Mouse (Mus musculus) liver, embryonic 11.5 days (tissue): ENCODE results near the gene Dgkd. TPM values are rescaled to one million over a fixed set of nuclear protein-coding genes. Genes with fewer than 3 reads are reported as not detected.

Source experiments
- ATAC-seq: fragments of 200-750 bp; cut with Nextera tagmentation; replicated peaks from 2 replicates; pipeline ENCODE4 v1.8.0; 2017; ENCODE audit warnings: moderate number of reproducible peaks, mild to moderate bottlenecking, moderate TSS enrichment, moderate library complexity; ENCODE audit not compliant: low FRiP score
- DNase-seq: peaks from one replicate; pipeline ENCODE4 v3.0.0-alpha.2; 2017; ENCODE audit warnings: low spot score
- H3K27ac ChIP-seq: fragments of 300-500 bp; sonication (generic); 2 replicates; pipeline ENCODE4 v1.5.1; 2014; ENCODE audit warnings: mild to moderate bottlenecking, low read depth, low read length, control low read depth
- H3K27me3 ChIP-seq: fragments of 300-500 bp; sonication (generic); replicated peaks from 2 replicates; pipeline ENCODE4 v1.6.1; 2014; ENCODE audit warnings: low read length, mixed read lengths; ENCODE audit not compliant: control insufficient read depth, insufficient read depth
- H3K36me3 ChIP-seq: fragments of 300-500 bp; sonication (generic); 2 replicates; pipeline ENCODE4 v1.6.1; 2014; ENCODE audit warnings: mild to moderate bottlenecking, low read length, moderate library complexity, mixed read lengths; ENCODE audit not compliant: control insufficient read depth, insufficient read depth
- H3K4me1 ChIP-seq: fragments of 300-500 bp; sonication (generic); replicated peaks from 2 replicates; pipeline ENCODE4 v1.6.1; 2014; ENCODE audit warnings: low read length, mixed read lengths; ENCODE audit not compliant: control insufficient read depth, insufficient read depth
- H3K4me2 ChIP-seq: fragments of 300-500 bp; sonication (generic); 2 replicates; pipeline ENCODE4 v1.6.1; 2014; ENCODE audit warnings: mild to moderate bottlenecking, control low read depth, moderate library complexity
- H3K4me3 ChIP-seq: fragments of 300-500 bp; sonication (generic); 2 replicates; pipeline ENCODE4 v1.5.1; 2014; ENCODE audit warnings: low read depth, low read length, control low read depth
- H3K9ac ChIP-seq: fragments of 300-500 bp; sonication (generic); 2 replicates; pipeline ENCODE4 v1.6.1; 2014; ENCODE audit warnings: low read depth, low read length, control low read depth
- H3K9me3 ChIP-seq: fragments of 300-500 bp; sonication (generic); 2 replicates; pipeline ENCODE4 v1.6.1; 2016; ENCODE audit warnings: low read length, inconsistent platforms, mixed read lengths; ENCODE audit not compliant: control insufficient read depth
- WGBS: fragments of 180-500 bp; shearing (Covaris S2); extraction: QIAGEN DNeasy Blood & Tissue Kit; methylation state at CpG from one replicate; pipeline ENCODE4 v1.1.7; 2014; 5-methylcytosine and 5-hydroxymethylcytosine counted together
- polyA plus RNA-seq: library from polyadenylated mRNA; unstranded; fragments of >200 nt; fragmentation: Nextera tagmentation; extraction: Ambion mirVana; gene quantifications from 2 replicates; pipeline ENCODE4 v1.2.1, GENCODE M21; 2014

Dgkd gene
- polyA plus RNA-seq, 1 experiment from 2014 or later, result 33.5 TPM

DNA sequence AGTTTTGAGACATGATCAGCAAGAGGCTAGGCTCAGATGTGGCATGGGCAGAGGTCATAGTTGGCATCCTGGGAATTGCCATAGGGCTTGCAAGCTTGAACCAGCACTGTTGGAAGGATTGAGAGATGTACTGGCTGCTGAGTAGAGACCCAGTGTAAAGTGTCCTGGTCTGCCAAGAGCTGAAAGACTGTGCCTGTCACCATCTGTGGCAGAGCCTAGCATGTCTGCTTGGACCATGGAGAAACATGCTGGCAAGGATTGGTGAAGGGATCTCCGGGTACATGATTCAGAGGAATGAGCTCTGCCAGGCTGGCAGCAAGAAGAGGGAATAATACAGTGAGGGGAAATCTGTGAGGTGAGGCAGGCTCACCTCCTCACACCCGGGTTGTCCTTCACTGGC is 65.0 kb downstream of the Dgkd start:
- no peak for DNase-seq
- H3K9me3 ChIP-seq, result no peaks in the 10 kb centered on the region
- H3K4me1 ChIP-seq, result no peaks in the 10 kb centered on the region
- 95% methylated on average over 2 of the region's 2 CpGs for WGBS
- no peak overlapping the region for H3K9ac ChIP-seq
- H3K27ac ChIP-seq, result no peak overlapping the region
- H3K4me3 ChIP-seq, result no peak overlapping the region
- no peaks in the 10 kb centered on the region for H3K27me3 ChIP-seq
- peaks cover 12% of the 10 kb centered on the region; the same call in 1 of the 2 replicates for H3K36me3 ChIP-seq
- ATAC-seq, result no peak
- no peak overlapping the region for H3K4me2 ChIP-seq

DNA sequence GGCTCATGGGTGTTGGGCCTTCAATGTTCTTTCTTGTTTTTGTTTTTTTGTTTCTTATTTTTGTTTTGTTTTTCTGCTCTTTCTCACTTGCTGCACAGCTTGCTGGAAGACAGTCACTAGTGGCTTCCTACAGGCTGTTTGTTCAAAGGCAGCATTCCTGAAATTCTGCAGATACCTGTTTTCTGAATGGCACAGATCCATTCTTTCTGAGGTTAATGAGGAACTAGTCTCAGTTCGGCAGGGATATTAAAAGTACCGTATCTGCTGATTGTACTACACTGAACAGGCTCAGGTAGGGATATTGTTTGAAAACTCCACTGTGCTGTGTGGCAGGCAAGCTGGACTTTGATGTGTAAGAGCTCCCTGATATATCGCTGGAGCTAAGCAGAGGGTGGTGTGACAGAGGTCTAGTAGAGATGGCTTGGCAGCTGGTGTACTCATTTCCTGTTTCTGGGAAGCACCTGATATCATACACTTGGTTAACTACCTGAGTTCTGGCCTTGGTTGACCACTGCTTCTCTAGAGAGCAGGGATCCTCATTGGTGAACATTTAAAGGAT is 67.0 kb downstream of the Dgkd start:
- H3K27ac ChIP-seq, result no peak overlapping the region
- H3K9me3 ChIP-seq, result no peaks in the 10 kb centered on the region
- WGBS, result 77% methylated on average over 3 of the region's 3 CpGs
- H3K4me3 ChIP-seq, result no peak overlapping the region
- no peak overlapping the region for H3K9ac ChIP-seq
- DNase-seq (no peak), ATAC-seq (no peak)
- no peaks in the 10 kb centered on the region for H3K27me3 ChIP-seq
- H3K4me2 ChIP-seq, result no peak overlapping the region
- H3K4me1 ChIP-seq, result no peaks in the 10 kb centered on the region
- H3K36me3 ChIP-seq, result peaks cover 23% of the 10 kb centered on the region

GRCm38 (mm10) chr1:87922666-87923065 is 69.6 kb downstream of the Dgkd start:
- Histone ChIP-seq H3K9ac (no peak overlapping the region), H3K27ac (no peak overlapping the region), H3K27me3 (no peaks in the 10 kb centered on the region), H3K4me2 (no peak overlapping the region), H3K36me3 (peaks cover 35% of the 10 kb centered on the region), H3K9me3 (no peaks in the 10 kb centered on the region), H3K4me3 (no peak overlapping the region), H3K4me1 (no peaks in the 10 kb centered on the region)
- ATAC-seq, result no peak
- no peak for DNase-seq
- WGBS, result 54% methylated on average over 1 of the region's 1 CpGs

- no peaks in the 10 kb centered on the region for H3K9me3 ChIP-seq
- no peaks in the 10 kb centered on the region for H3K4me1 ChIP-seq
- H3K36me3 ChIP-seq, result peaks cover 28% of the 10 kb centered on the region
- H3K27ac ChIP-seq, result no peak overlapping the region
- no peak overlapping the region for H3K4me3 ChIP-seq
- H3K4me2 ChIP-seq, result no peak overlapping the region
- H3K9ac ChIP-seq, result no peak overlapping the region
- H3K27me3 ChIP-seq, result no peaks in the 10 kb centered on the region
- DNase-seq, result no peak
- ATAC-seq, result no peak
- WGBS, result 88% methylated on average over 4 of the region's 4 CpGs
Observed at GRCm38 (mm10) chr1:87924888-87925287, 71.8 kb downstream of the Dgkd start.

DNA sequence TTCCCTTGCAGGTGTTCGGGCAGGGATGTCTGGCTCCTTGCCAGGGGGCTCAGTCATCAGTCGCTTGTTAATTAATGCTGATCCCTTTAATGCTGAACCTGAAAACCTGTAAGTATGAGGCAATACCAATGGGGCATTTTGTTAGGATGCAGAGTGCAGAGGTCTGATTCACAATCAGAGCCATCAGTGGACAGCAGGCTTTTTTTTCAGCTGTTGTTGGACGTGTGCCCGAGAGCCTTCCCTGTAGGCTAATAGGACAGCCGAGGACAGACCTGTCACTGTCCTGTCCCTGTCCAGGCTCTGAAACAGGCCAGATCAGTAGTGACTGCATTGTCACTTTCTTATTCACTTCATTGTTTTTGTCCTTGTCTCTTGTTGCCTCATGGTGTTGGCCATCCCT is 76.6 kb downstream of the Dgkd start:
- H3K27ac ChIP-seq, result no peak overlapping the region
- H3K9me3 ChIP-seq, result no peaks in the 10 kb centered on the region
- H3K4me2 ChIP-seq, result no peak overlapping the region
- no peaks in the 10 kb centered on the region for H3K27me3 ChIP-seq
- no peaks in the 10 kb centered on the region for H3K4me1 ChIP-seq
- 81% methylated on average over 5 of the region's 5 CpGs for WGBS
- DNase-seq (no peak), ATAC-seq (no peak)
- H3K4me3 ChIP-seq, result no peak overlapping the region
- peaks cover 21% of the 10 kb centered on the region for H3K36me3 ChIP-seq
- no peak overlapping the region for H3K9ac ChIP-seq

DNA sequence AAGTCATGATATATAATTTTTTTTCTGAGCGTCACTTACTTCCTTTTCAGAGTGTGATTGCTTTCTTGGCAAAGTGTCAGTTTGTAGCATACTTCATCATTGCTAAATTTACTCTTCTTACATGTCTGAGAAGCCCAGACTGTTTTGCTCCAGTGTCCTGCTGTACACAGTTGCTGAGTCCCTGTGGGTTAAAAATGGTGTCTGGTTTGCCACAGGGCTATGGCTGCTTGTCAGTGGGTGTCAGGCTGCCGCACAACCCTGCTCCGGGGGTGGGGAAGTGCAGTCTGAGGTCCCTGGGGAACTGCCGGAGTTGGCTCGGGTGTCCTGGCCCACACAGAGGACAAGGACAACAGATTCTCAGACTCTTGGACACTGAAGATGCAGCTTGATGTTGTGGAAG is 80.0 kb downstream of the Dgkd start:
- 92% methylated on average over 5 of the region's 5 CpGs for WGBS
- no peaks in the 10 kb centered on the region for H3K27me3 ChIP-seq
- H3K4me2 ChIP-seq, result no peak overlapping the region
- DNase-seq, result no peak
- peaks cover 7% of the 10 kb centered on the region for H3K36me3 ChIP-seq
- no peaks in the 10 kb centered on the region for H3K9me3 ChIP-seq
- ATAC-seq, result no peak
- H3K27ac ChIP-seq, result no peak overlapping the region
- 0 out of 2 replicates have a peak, but pooled peaks cover 3% of the 10 kb centered on the region for H3K4me1 ChIP-seq
- no peak overlapping the region for H3K4me3 ChIP-seq
- H3K9ac ChIP-seq, result no peak overlapping the region

DNA sequence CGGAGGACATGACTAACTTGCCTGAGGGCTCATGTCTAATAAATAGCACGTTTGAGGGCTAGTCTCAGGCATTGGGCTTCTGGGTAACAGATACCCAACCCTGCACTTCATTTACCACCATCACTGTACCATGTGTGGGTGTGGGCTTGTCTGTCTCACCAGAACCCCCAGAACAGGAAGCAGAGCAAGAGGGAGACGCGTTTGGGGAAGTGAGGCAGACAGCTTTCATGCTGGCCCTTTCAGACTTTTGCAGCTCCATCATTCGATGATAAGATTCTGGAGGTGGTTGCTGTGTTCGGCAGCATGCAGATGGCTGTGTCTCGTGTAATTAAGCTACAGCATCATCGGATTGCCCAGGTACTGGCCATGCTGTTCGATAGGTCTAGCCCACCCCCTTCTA is 82.0 kb downstream of the Dgkd start:
- DNase-seq (no peak), ATAC-seq (no peak)
- no peak overlapping the region for H3K4me2 ChIP-seq
- H3K4me1 ChIP-seq, result 0 out of 2 replicates have a peak, but pooled peaks cover 3% of the 10 kb centered on the region
- H3K4me3 ChIP-seq, result no peak overlapping the region
- H3K9me3 ChIP-seq, result no peaks in the 10 kb centered on the region
- no peak overlapping the region for H3K27ac ChIP-seq
- WGBS, result 64% methylated on average over 9 of the region's 9 CpGs
- H3K9ac ChIP-seq, result no peak overlapping the region
- H3K27me3 ChIP-seq, result no peaks in the 10 kb centered on the region
- H3K36me3 ChIP-seq, result peaks cover 11% of the 10 kb centered on the region

GRCm38 (mm10) chr1:87935546-87935945 is 82.5 kb downstream of the Dgkd start:
- ATAC-seq (no peak), DNase-seq (no peak)
- Histone ChIP-seq H3K9me3 (no peaks in the 10 kb centered on the region), H3K27me3 (no peaks in the 10 kb centered on the region), H3K36me3 (peaks cover 13% of the 10 kb centered on the region), H3K27ac (no peak overlapping the region), H3K4me1 (0 out of 2 replicates have a peak, but pooled peaks cover 3% of the 10 kb centered on the region), H3K4me3 (no peak overlapping the region), H3K4me2 (no peak overlapping the region), H3K9ac (no peak overlapping the region)
- 47% methylated on average over 2 of the region's 2 CpGs for WGBS

- ATAC-seq (0 out of 2 replicates have a peak, but pooled peaks have one; percentile 37), DNase-seq (no peak)
- Histone ChIP-seq H3K27ac (no peak overlapping the region), H3K4me1 (0 out of 2 replicates have a peak, but pooled peaks cover 3% of the 10 kb centered on the region), H3K9ac (no peak overlapping the region), H3K4me2 (no peak overlapping the region), H3K4me3 (no peak overlapping the region), H3K27me3 (no peaks in the 10 kb centered on the region), H3K9me3 (no peaks in the 10 kb centered on the region), H3K36me3 (peaks cover 13% of the 10 kb centered on the region)
- WGBS, result 92% methylated on average over 7 of the region's 7 CpGs
Observed at GRCm38 (mm10) chr1:87936075-87936474, 83.0 kb downstream of the Dgkd start.
